Mouse (Mus musculus): Measurements from ENCODE around the gene Myh7b. TPM values are rescaled to one million over a fixed set of nuclear protein-coding genes. Genes with fewer than 3 reads are reported as not detected.
A peak's percentile ranks its signal among the peaks of the same experiment; 100 is the strongest.

The Myh7b gene
- polyA plus RNA-seq, 1 experiment from 2014 or later: 0.59 TPM

DNA sequence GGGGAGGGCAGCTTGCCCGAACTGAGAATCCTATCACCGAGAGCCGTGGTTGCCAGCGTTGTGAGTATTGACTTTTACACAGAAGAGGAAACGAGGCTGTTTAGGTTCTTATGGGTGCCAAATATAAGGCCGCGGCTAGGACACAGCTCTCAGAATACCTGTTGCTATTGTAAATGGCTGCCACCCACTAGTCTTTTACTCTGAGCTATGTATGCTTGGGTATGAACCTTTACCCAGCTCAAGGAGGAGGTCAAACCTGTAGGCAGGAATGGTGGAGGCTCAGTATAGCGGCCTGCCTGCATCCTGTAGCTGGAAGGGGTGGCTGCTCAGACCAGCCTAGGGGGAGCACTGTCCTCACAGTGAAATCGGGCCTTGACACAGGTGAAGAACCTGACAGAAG is 17.1 kb downstream of the Myh7b start:
- H3K9me3 ChIP-seq (ENCODE audit: control insufficient read depth, low read length): no peaks in the 10 kb centered on the region
- H3K36me3 ChIP-seq (ENCODE audit: control insufficient read depth, insufficient read depth, low read length): no peaks in the 10 kb centered on the region
- no peak overlapping the region for H3K4me2 ChIP-seq
- peaks cover 57% of the 10 kb centered on the region for H3K27me3 ChIP-seq (ENCODE audit: control insufficient read depth, insufficient read depth, low read length)
- H3K9ac ChIP-seq (ENCODE audit: low read length): no peak overlapping the region
- no peak overlapping the region for H3K4me3 ChIP-seq (ENCODE audit: low read depth, low read length)
- H3K27ac ChIP-seq (ENCODE audit: low read depth, low read length): no peak overlapping the region
- DNase-seq (ENCODE audit: low spot score, missing footprints) (peak; percentile 79), ATAC-seq (ENCODE audit: low FRiP score) (no peak)
- peaks cover 11% of the 10 kb centered on the region for H3K4me1 ChIP-seq (ENCODE audit: control insufficient read depth, insufficient read depth, low read length)
- 82% methylated on average over 9 of the region's 9 CpGs for WGBS

- Histone ChIP-seq H3K27ac (ENCODE audit: low read depth, low read length) (no peak overlapping the region), H3K9me3 (ENCODE audit: control insufficient read depth, low read length) (no peaks in the 10 kb centered on the region), H3K4me2 (no peak overlapping the region)
Measured at GRCm38 (mm10) chr2:155628519-155628918, 17.5 kb downstream of the Myh7b start.

DNA sequence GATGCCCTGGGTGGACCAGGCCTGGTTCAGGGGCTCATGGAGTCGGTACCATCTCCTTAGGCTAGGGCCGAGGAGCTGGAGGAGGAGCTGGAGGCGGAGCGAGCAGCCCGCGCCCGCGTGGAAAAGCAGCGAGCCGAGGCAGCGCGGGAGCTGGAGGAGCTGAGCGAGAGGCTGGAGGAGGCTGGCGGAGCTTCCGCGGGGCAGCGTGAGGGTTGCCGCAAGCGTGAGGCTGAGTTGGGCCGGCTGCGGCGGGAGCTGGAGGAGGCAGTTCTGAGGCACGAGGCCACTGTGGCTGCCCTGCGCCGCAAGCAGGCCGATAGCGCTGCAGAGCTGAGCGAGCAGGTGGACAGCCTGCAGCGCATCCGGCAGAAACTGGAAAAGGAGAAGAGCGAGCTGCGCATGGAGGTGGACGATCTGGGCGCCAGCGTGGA is 18.2 kb downstream of the Myh7b start:
- 0 out of 2 replicates have a peak, but pooled peaks have one; percentile 22 for ATAC-seq (ENCODE audit: low FRiP score)
- Histone ChIP-seq H3K27ac (ENCODE audit: low read depth, low read length) (no peak overlapping the region), H3K36me3 (ENCODE audit: control insufficient read depth, insufficient read depth, low read length) (no peaks in the 10 kb centered on the region), H3K9me3 (ENCODE audit: control insufficient read depth, low read length) (no peaks in the 10 kb centered on the region), H3K4me2 (peak overlapping the region; percentile 56), H3K9ac (ENCODE audit: low read length) (peak overlapping the region; percentile 57), H3K4me3 (ENCODE audit: low read depth, low read length) (peak overlapping the region; percentile 19; the same call in 1 of the 2 replicates), H3K4me1 (ENCODE audit: control insufficient read depth, insufficient read depth, low read length) (peaks cover 11% of the 10 kb centered on the region), H3K27me3 (ENCODE audit: control insufficient read depth, insufficient read depth, low read length) (peaks cover 57% of the 10 kb centered on the region)
- peak; percentile 94 for DNase-seq (ENCODE audit: low spot score, missing footprints)
- 1% methylated on average over 35 of the region's 35 CpGs for WGBS

More at GRCm38 (mm10) chr2:155628519-155628918, 17.5 kb downstream of the Myh7b start:
- 62% methylated on average over 13 of the region's 13 CpGs for WGBS
- no peaks in the 10 kb centered on the region for H3K36me3 ChIP-seq (ENCODE audit: control insufficient read depth, insufficient read depth, low read length)
- no peak overlapping the region for H3K9ac ChIP-seq (ENCODE audit: low read length)
- ATAC-seq (ENCODE audit: low FRiP score) (no peak), DNase-seq (ENCODE audit: low spot score, missing footprints) (no peak)
- peaks cover 11% of the 10 kb centered on the region for H3K4me1 ChIP-seq (ENCODE audit: control insufficient read depth, insufficient read depth, low read length)
- H3K27me3 ChIP-seq (ENCODE audit: control insufficient read depth, insufficient read depth, low read length): peaks cover 57% of the 10 kb centered on the region
- H3K4me3 ChIP-seq (ENCODE audit: low read depth, low read length): no peak overlapping the region

DNA sequence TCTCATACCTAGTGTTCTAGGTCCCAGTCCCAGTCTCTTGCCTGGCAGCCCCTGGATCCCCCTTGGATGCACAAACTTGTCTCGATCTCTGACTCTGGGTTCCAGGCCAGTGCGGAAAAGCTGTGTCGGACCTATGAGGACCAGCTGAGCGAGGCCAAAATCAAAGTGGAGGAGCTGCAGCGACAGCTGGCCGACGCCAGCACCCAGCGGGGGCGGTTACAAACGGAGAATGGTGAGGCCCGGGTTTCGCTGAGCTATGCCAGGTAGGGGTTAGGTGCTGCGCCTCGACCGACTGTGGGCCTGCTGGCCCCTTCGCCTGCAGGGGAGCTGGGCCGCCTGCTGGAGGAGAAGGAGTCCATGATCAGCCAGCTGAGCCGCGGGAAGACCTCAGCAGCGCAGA is 19.1 kb downstream of the Myh7b start:
- 13% methylated on average over 20 of the region's 20 CpGs for WGBS
- Histone ChIP-seq H3K4me1 (ENCODE audit: control insufficient read depth, insufficient read depth, low read length) (peaks cover 11% of the 10 kb centered on the region), H3K4me3 (ENCODE audit: low read depth, low read length) (no peak overlapping the region), H3K9me3 (ENCODE audit: control insufficient read depth, low read length) (no peaks in the 10 kb centered on the region), H3K36me3 (ENCODE audit: control insufficient read depth, insufficient read depth, low read length) (peaks cover 7% of the 10 kb centered on the region), H3K27ac (ENCODE audit: low read depth, low read length) (no peak overlapping the region), H3K9ac (ENCODE audit: low read length) (no peak overlapping the region), H3K4me2 (0 out of 2 replicates have a peak overlapping the region, but pooled peaks have one; percentile 0), H3K27me3 (ENCODE audit: control insufficient read depth, insufficient read depth, low read length) (peaks cover 57% of the 10 kb centered on the region)
- ATAC-seq (ENCODE audit: low FRiP score): 0 out of 2 replicates have a peak, but pooled peaks have one; percentile 14
- DNase-seq (ENCODE audit: low spot score, missing footprints): no peak

DNA sequence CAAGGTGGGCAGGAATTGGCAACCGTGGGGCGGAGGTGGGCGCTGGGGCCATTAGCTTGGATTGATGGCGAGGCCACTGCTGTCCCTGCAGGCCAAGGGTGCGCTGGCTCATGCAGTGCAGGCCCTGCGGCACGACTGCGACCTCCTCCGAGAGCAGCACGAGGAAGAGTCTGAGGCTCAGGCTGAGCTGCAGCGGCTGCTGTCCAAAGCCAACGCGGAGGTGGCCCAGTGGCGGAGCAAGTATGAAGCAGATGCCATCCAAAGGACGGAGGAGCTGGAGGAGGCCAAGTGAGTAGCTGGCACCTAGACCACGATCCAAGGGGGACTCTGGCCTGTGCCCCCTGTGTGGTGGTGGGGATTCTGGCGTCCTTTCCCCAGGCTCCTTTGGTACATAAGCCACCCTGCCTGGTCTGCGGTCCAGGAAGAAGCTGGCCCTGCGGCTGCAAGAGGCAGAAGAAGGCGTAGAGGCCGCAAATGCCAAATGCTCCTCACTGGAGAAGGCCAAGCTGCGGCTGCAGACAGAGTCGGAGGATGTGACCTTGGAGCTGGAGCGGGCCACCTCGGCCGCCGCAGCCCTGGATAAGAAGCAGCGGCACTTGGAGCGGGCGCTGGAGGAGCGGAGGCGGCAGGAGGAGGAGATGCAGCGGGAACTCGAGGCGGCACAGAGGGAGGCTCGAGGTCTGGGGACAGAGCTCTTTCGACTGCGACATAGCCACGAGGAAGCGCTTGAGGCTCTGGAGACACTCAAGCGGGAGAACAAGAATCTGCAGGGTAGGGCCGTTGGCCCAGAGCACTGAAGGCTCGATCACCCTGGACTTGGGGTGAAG is 19.8 kb downstream of the Myh7b start:
- 12% methylated on average over 43 of the region's 43 CpGs for WGBS
- Histone ChIP-seq H3K4me2 (0 out of 2 replicates have a peak overlapping the region, but pooled peaks have one; percentile 0), H3K27ac (ENCODE audit: low read depth, low read length) (no peak overlapping the region), H3K4me3 (ENCODE audit: low read depth, low read length) (no peak overlapping the region), H3K9me3 (ENCODE audit: control insufficient read depth, low read length) (no peaks in the 10 kb centered on the region), H3K27me3 (ENCODE audit: control insufficient read depth, insufficient read depth, low read length) (peaks cover 57% of the 10 kb centered on the region), H3K4me1 (ENCODE audit: control insufficient read depth, insufficient read depth, low read length) (peaks cover 11% of the 10 kb centered on the region), H3K9ac (ENCODE audit: low read length) (0 out of 2 replicates have a peak overlapping the region, but pooled peaks have one; percentile 9), H3K36me3 (ENCODE audit: control insufficient read depth, insufficient read depth, low read length) (peaks cover 11% of the 10 kb centered on the region)
- ATAC-seq (ENCODE audit: low FRiP score): no peak
- DNase-seq (ENCODE audit: low spot score, missing footprints): peak; percentile 95

DNA sequence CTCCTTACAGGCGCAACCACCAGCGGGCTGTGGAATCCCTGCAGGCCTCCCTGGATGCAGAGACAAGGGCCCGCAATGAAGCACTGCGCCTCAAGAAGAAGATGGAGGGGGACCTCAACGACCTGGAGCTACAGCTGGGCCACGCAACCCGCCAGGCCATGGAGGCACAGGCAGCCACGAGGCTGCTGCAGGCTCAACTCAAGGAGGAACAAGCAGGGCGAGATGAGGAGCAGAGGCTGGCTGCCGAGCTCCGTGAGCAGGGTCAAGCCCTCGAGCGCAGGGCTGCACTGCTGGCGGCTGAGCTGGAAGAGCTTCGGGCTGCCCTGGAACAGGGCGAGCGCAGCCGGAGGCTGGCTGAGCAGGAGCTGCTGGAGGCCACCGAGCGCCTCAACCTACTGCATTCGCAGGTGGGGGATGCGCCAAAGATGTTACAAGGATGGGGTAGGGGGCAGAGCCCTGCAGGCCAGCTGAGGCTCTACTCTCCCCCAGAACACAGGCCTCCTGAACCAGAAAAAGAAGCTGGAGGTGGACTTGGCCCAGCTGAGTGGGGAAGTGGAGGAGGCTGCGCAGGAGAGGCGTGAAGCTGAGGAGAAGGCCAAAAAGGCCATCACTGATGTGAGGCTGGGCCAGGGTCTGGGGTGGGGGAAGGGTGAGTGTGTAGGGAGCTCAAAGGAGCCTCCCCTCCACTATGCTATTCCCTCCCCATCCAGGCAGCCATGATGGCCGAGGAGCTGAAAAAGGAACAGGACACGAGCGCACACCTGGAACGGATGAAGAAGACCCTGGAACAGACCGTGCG is 21.3 kb downstream of the Myh7b start:
- H3K9me3 ChIP-seq (ENCODE audit: control insufficient read depth, low read length): no peaks in the 10 kb centered on the region
- WGBS: 67% methylated on average over 30 of the region's 30 CpGs
- H3K27me3 ChIP-seq (ENCODE audit: control insufficient read depth, insufficient read depth, low read length): peaks cover 53% of the 10 kb centered on the region
- H3K36me3 ChIP-seq (ENCODE audit: control insufficient read depth, insufficient read depth, low read length): peaks cover 15% of the 10 kb centered on the region
- peaks cover 11% of the 10 kb centered on the region for H3K4me1 ChIP-seq (ENCODE audit: control insufficient read depth, insufficient read depth, low read length)
- no peak overlapping the region for H3K4me2 ChIP-seq
- H3K27ac ChIP-seq (ENCODE audit: low read depth, low read length): no peak overlapping the region
- H3K9ac ChIP-seq (ENCODE audit: low read length): no peak overlapping the region
- DNase-seq (ENCODE audit: low spot score, missing footprints): peak; percentile 78
- H3K4me3 ChIP-seq (ENCODE audit: low read depth, low read length): no peak overlapping the region
- no peak for ATAC-seq (ENCODE audit: low FRiP score)

DNA sequence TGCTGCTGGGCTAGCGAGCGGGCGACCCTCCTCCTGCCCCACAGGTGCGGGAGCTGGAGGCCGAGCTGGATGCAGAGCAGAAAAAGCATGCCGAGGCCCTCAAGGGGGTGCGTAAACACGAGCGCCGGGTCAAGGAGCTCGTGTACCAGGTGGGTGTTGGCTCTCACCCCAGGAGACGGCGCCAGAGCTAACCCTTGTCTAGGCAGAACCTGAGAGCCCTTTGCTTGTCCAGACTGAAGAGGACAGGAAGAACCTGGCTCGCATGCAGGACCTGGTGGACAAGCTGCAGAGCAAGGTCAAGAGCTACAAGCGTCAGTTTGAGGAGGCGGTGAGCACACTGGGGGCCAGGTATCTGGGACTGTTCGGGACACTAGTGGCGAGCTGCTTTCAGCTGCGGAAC is 22.1 kb downstream of the Myh7b start:
- Histone ChIP-seq H3K4me3 (ENCODE audit: low read depth, low read length) (no peak overlapping the region), H3K27me3 (ENCODE audit: control insufficient read depth, insufficient read depth, low read length) (peaks cover 48% of the 10 kb centered on the region), H3K36me3 (ENCODE audit: control insufficient read depth, insufficient read depth, low read length) (peaks cover 15% of the 10 kb centered on the region), H3K9me3 (ENCODE audit: control insufficient read depth, low read length) (no peaks in the 10 kb centered on the region), H3K4me2 (no peak overlapping the region), H3K4me1 (ENCODE audit: control insufficient read depth, insufficient read depth, low read length) (peaks cover 11% of the 10 kb centered on the region), H3K27ac (ENCODE audit: low read depth, low read length) (no peak overlapping the region), H3K9ac (ENCODE audit: low read length) (no peak overlapping the region)
- DNase-seq (ENCODE audit: low spot score, missing footprints): peak; percentile 79
- no peak for ATAC-seq (ENCODE audit: low FRiP score)
- WGBS: 66% methylated on average over 19 of the region's 19 CpGs

DNA sequence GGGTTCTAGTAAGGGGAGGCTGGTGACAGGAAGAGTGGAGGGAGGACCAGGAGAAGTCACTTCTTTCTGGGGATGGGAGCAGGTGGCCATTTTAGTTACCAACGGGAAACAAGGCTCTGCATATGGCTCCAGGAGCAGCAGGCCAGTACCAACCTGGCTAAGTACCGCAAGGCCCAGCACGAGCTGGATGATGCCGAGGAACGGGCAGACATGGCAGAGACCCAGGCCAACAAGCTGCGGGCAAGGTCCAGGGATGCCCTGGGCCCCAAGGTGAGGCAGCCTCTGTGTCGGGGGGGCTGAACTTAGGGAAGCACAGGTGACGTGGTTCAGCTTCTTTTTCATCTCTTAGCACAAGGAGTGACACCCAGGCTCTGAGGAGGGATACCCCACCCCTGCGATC is 22.7 kb downstream of the Myh7b start:
- peak; percentile 73 for DNase-seq (ENCODE audit: low spot score, missing footprints)
- Histone ChIP-seq H3K9ac (ENCODE audit: low read length) (no peak overlapping the region), H3K9me3 (ENCODE audit: control insufficient read depth, low read length) (no peaks in the 10 kb centered on the region), H3K27ac (ENCODE audit: low read depth, low read length) (no peak overlapping the region), H3K4me3 (ENCODE audit: low read depth, low read length) (no peak overlapping the region), H3K27me3 (ENCODE audit: control insufficient read depth, insufficient read depth, low read length) (peaks cover 42% of the 10 kb centered on the region), H3K4me1 (ENCODE audit: control insufficient read depth, insufficient read depth, low read length) (peaks cover 11% of the 10 kb centered on the region), H3K36me3 (ENCODE audit: control insufficient read depth, insufficient read depth, low read length) (peaks cover 15% of the 10 kb centered on the region), H3K4me2 (no peak overlapping the region)
- WGBS: 92% methylated on average over 9 of the region's 9 CpGs
- no peak for ATAC-seq (ENCODE audit: low FRiP score)

DNA sequence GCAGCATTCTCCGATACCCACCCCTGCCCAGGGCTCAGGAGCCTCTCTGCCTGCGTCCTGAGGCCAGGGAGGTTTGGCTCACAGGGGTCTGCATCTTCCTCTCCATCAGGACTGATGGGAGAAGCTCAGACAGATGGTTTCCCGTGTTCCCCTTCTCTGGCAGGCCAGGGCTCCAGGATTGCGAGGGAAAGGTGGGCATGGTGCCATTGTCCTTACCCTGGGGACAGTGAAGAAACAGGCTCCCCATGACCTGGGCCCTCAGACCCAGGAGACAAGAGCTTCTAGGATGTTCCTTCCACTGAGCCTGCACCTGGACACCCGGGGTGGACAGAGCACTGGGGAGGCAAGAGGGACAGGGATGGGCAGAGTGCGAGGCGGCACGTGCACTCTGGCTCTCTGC is 23.6 kb downstream of the Myh7b start:
- DNase-seq (ENCODE audit: low spot score, missing footprints) (peak; percentile 2), ATAC-seq (ENCODE audit: low FRiP score) (no peak)
- Histone ChIP-seq H3K4me1 (ENCODE audit: control insufficient read depth, insufficient read depth, low read length) (peaks cover 5% of the 10 kb centered on the region), H3K9me3 (ENCODE audit: control insufficient read depth, low read length) (no peaks in the 10 kb centered on the region), H3K27me3 (ENCODE audit: control insufficient read depth, insufficient read depth, low read length) (peaks cover 34% of the 10 kb centered on the region), H3K4me2 (no peak overlapping the region), H3K27ac (ENCODE audit: low read depth, low read length) (no peak overlapping the region), H3K9ac (ENCODE audit: low read length) (no peak overlapping the region), H3K4me3 (ENCODE audit: low read depth, low read length) (no peak overlapping the region), H3K36me3 (ENCODE audit: control insufficient read depth, insufficient read depth, low read length) (peaks cover 15% of the 10 kb centered on the region)
- WGBS: 92% methylated on average over 8 of the region's 8 CpGs
